Mouse (Mus musculus) liver, adult 2 months (tissue): ENCODE measurements at regions not wholly inside any gene's neighbourhood (a gene's known extent, or its start where the extent isn't known, plus 50 kb on each side); places are given as distances from the start of the nearest gene placed in this dataset.

Experiments used
- DNase-seq: peaks from one replicate; pipeline ENCODE4 v3.0.0-alpha.2; 2011; ENCODE audit warnings: low read depth, low spot score; ENCODE audit errors: extremely low read depth
- H3K27ac ChIP-seq: fragments of 200-500 bp; replicated peaks from 2 replicates; pipeline ENCODE4 v1.5.1; 2012; ENCODE audit warnings: low read depth, mild to moderate bottlenecking, control low read depth, inconsistent platforms, low read length; ENCODE audit not compliant: insufficient read depth
- H3K27me3 ChIP-seq: fragments of 200-500 bp; 2 replicates; pipeline ENCODE4 v1.6.1; 2012; ENCODE audit warnings: mild to moderate bottlenecking, moderate library complexity, low read length, inconsistent platforms; ENCODE audit not compliant: control insufficient read depth, insufficient read depth
- H3K36me3 ChIP-seq: fragments of 200-500 bp; 2 replicates; pipeline ENCODE4 v1.6.1; 2012; ENCODE audit warnings: low read length, inconsistent platforms; ENCODE audit not compliant: control insufficient read depth, insufficient read depth
- H3K4me1 ChIP-seq: fragments of 200-500 bp; 2 replicates; pipeline ENCODE4 v1.6.1; 2011; ENCODE audit warnings: low read length; ENCODE audit not compliant: control insufficient read depth, insufficient read depth
- H3K4me3 ChIP-seq: fragments of 200-500 bp; 2 replicates; pipeline ENCODE4 v1.5.1; 2011; ENCODE audit warnings: low read depth, mild to moderate bottlenecking, control low read depth, low read length, moderate library complexity; ENCODE audit not compliant: insufficient read depth
- H3K79me2 ChIP-seq: fragments of 200-500 bp; 2 replicates; pipeline ENCODE4 v1.6.1; 2012; ENCODE audit warnings: inconsistent platforms, mild to moderate bottlenecking, low read length, moderate library complexity; ENCODE audit not compliant: control insufficient read depth, insufficient read depth
- H3K9ac ChIP-seq: fragments of 200-500 bp; 2 replicates; pipeline ENCODE4 v1.6.1; 2012; ENCODE audit warnings: low read depth, mild to moderate bottlenecking, control low read depth, inconsistent platforms, low read length
- CTCF ChIP-seq: fragments of 200-500 bp; IDR thresholded peaks from 2 replicates; pipeline ENCODE4 v1.5.1; 2011; ENCODE audit warnings: low read depth, low read length, control low read depth
- POLR2A ChIP-seq: fragments of 200-500 bp; IDR thresholded peaks from 2 replicates; pipeline ENCODE4 v1.6.1; 2011; ENCODE audit warnings: low read length, control low read depth; ENCODE audit not compliant: insufficient read depth; ENCODE audit errors: extremely low read depth
- WGBS: fragments of 180-500 bp; shearing (Covaris S2); methylation state at CpG from one replicate; pipeline ENCODE4 v1.1.7; 2018; 5-methylcytosine and 5-hydroxymethylcytosine counted together

- H3K27me3 ChIP-seq: no peaks in the 10 kb centered on the region
- 95% methylated on average over 1 of the region's 1 CpGs for WGBS
- H3K4me1 ChIP-seq: no peaks in the 10 kb centered on the region
- no peaks in the 10 kb centered on the region for H3K36me3 ChIP-seq
- TF ChIP-seq CTCF (no peak), POLR2A (no peak)
- H3K79me2 ChIP-seq: no peaks in the 10 kb centered on the region
- H3K27ac ChIP-seq: no peak overlapping the region
- DNase-seq: no peak
- H3K4me3 ChIP-seq: no peak overlapping the region
- H3K9ac ChIP-seq: no peak overlapping the region
These were observed 198.5 kb downstream of the Spry2 start for GRCm38 (mm10) chr14:105698086-105698485.

- Histone ChIP-seq H3K27me3 (no peaks in the 10 kb centered on the region), H3K79me2 (no peaks in the 10 kb centered on the region), H3K4me1 (no peaks in the 10 kb centered on the region), H3K9ac (no peak overlapping the region), H3K36me3 (no peaks in the 10 kb centered on the region), H3K27ac (no peak overlapping the region), H3K4me3 (no peak overlapping the region)
- no peak for DNase-seq
- WGBS: 79% methylated on average over 13 of the region's 13 CpGs
- TF ChIP-seq POLR2A: no peak
- no peak for TF ChIP-seq CTCF
These were observed 199.2 kb downstream of the Spry2 start for GRCm38 (mm10) chr14:105697398-105697797.

DNA sequence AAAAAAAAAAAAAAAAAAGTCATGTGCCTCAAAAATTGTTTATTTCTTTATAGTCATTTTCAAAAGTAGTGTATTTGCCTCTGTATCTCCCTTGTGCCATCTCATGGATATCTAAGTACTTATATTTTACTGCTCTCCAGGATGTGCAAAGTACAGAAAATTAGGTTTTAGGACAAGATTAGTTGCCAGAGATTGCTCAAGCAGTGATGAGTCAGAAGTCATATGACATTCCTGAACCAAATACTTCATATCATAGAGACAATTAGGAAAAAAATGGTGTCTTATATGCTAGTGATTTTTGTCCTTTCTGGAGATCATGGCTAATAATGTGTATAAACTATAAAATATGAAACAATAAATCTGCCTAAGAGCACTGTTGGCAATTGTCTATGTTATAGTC, 201.7 kb downstream of the Spry2 start:
- H3K36me3 ChIP-seq: no peaks in the 10 kb centered on the region
- H3K27me3 ChIP-seq: no peaks in the 10 kb centered on the region
- H3K9ac ChIP-seq: no peak overlapping the region
- no peak overlapping the region for H3K27ac ChIP-seq
- no peak for DNase-seq
- no peaks in the 10 kb centered on the region for H3K79me2 ChIP-seq
- H3K4me1 ChIP-seq: no peaks in the 10 kb centered on the region
- no peak overlapping the region for H3K4me3 ChIP-seq
- TF ChIP-seq POLR2A: no peak
- no peak for TF ChIP-seq CTCF

- WGBS: 83% methylated on average over 4 of the region's 4 CpGs
- no peak for DNase-seq
- Histone ChIP-seq H3K4me1 (no peaks in the 10 kb centered on the region), H3K4me3 (no peak overlapping the region), H3K36me3 (no peaks in the 10 kb centered on the region), H3K27me3 (no peaks in the 10 kb centered on the region), H3K27ac (no peak overlapping the region), H3K9ac (no peak overlapping the region), H3K79me2 (no peaks in the 10 kb centered on the region)
- TF ChIP-seq CTCF (no peak), POLR2A (no peak)
These were observed 202.9 kb downstream of the Spry2 start for GRCm38 (mm10) chr14:105693713-105694112.

GRCm38 (mm10) chr14:105684826-105685465, 211.7 kb downstream of the Spry2 start:
- 76% methylated on average over 11 of the region's 11 CpGs for WGBS
- H3K27me3 ChIP-seq: no peaks in the 10 kb centered on the region
- no peak overlapping the region for H3K4me3 ChIP-seq
- no peak overlapping the region for H3K27ac ChIP-seq
- no peak for TF ChIP-seq CTCF
- TF ChIP-seq POLR2A: no peak
- DNase-seq: no peak
- H3K79me2 ChIP-seq: no peaks in the 10 kb centered on the region
- no peaks in the 10 kb centered on the region for H3K36me3 ChIP-seq
- H3K9ac ChIP-seq: no peak overlapping the region
- no peaks in the 10 kb centered on the region for H3K4me1 ChIP-seq

GRCm38 (mm10) chr14:105684329-105684728, 212.3 kb downstream of the Spry2 start:
- DNase-seq: no peak
- H3K4me1 ChIP-seq: no peaks in the 10 kb centered on the region
- H3K36me3 ChIP-seq: no peaks in the 10 kb centered on the region
- no peak overlapping the region for H3K4me3 ChIP-seq
- H3K27me3 ChIP-seq: no peaks in the 10 kb centered on the region
- 89% methylated on average over 2 of the region's 2 CpGs for WGBS
- H3K79me2 ChIP-seq: no peaks in the 10 kb centered on the region
- H3K27ac ChIP-seq: no peak overlapping the region
- TF ChIP-seq CTCF (no peak), POLR2A (no peak)
- no peak overlapping the region for H3K9ac ChIP-seq
